Mouse (Mus musculus) lung, postnatal 0 days (tissue): ENCODE data around the gene Ano3.

ENCODE experiments used
- CTCF ChIP-seq: IDR thresholded peaks from 2 replicates; pipeline ENCODE4 v1.5.1; 2016; ENCODE audit warnings: antibody characterized with exemption, mild to moderate bottlenecking
- EP300 ChIP-seq: IDR thresholded peaks from 2 replicates; pipeline ENCODE4 v1.6.1; 2016; ENCODE audit warnings: antibody characterized with exemption, mild to moderate bottlenecking, control low read depth

- TF ChIP-seq CTCF (no peak), EP300 (no peak)
These were observed 305.9 kb downstream of the Ano3 start for GRCm38 (mm10) chr2:110644846-110645245.
